Mouse (Mus musculus): ENCODE data around the gene Gm28048.

- TF ChIP-seq MYOD1 (IDR thresholded peaks at IDR 0.05; ENCODE audit: control insufficient read depth in 1 of 3, insufficient read length in 2 of 3, low read depth in 2 of 3): no peak
- TF ChIP-seq POLR2A (IDR thresholded peaks at IDR 0.05; ENCODE audit: insufficient read length, low read depth): no peak
- TF ChIP-seq TCF12 (IDR thresholded peaks at IDR 0.05; ENCODE audit: insufficient read depth, poor library complexity, severe bottlenecking): no peak
- no peak for TF ChIP-seq REST (IDR thresholded peaks at IDR 0.05; ENCODE audit: insufficient read depth, insufficient read length)
- TF ChIP-seq E2F4 (IDR thresholded peaks at IDR 0.05; ENCODE audit: insufficient read depth): no peak
Measured at GRCm38 (mm10) chr11:22827514-22828080, 154.3 kb downstream of the Gm28048 start.
